Mouse (Mus musculus) heart, embryonic 12.5 days (tissue): ENCODE measurements around the gene Gm10309. TPM values are rescaled to one million over a fixed set of nuclear protein-coding genes. Genes with fewer than 3 reads are reported as not detected.

ENCODE experiments used
- ATAC-seq: fragments of 200-750 bp; cut with Nextera tagmentation; 2 replicates; pipeline ENCODE4 v1.8.0; 2017; ENCODE audit warnings: moderate TSS enrichment, moderate library complexity; ENCODE audit not compliant: insufficient number of reproducible peaks, low FRiP score
- H3K27ac ChIP-seq: fragments of 300-500 bp; sonication (generic); 2 replicates; pipeline ENCODE4 v1.5.1; 2016; ENCODE audit warnings: mild to moderate bottlenecking, moderate library complexity; ENCODE audit not compliant: poor library complexity, severe bottlenecking
- H3K27me3 ChIP-seq: fragments of 300-500 bp; sonication (generic); replicated peaks from 2 replicates; pipeline ENCODE4 v1.6.1; 2016; ENCODE audit warnings: mild to moderate bottlenecking, moderate library complexity
- H3K36me3 ChIP-seq: fragments of 300-500 bp; sonication (generic); 2 replicates; pipeline ENCODE4 v1.6.1; 2016; ENCODE audit warnings: mild to moderate bottlenecking, moderate library complexity
- H3K4me1 ChIP-seq: fragments of 300-500 bp; sonication (generic); replicated peaks from 2 replicates; pipeline ENCODE4 v1.6.1; 2016; ENCODE audit warnings: mild to moderate bottlenecking
- H3K4me2 ChIP-seq: fragments of 300-500 bp; sonication (generic); 2 replicates; pipeline ENCODE4 v1.6.1; 2016; ENCODE audit warnings: mild to moderate bottlenecking, moderate library complexity
- H3K4me3 ChIP-seq: fragments of 300-500 bp; sonication (generic); 2 replicates; pipeline ENCODE4 v1.5.1; 2016; ENCODE audit warnings: mild to moderate bottlenecking
- H3K9ac ChIP-seq: fragments of 300-500 bp; sonication (generic); 2 replicates; pipeline ENCODE4 v1.6.1; 2016; ENCODE audit warnings: mild to moderate bottlenecking, moderate library complexity
- H3K9me3 ChIP-seq: fragments of 300-500 bp; sonication (generic); replicated peaks from 2 replicates; pipeline ENCODE4 v1.6.1; 2016; ENCODE audit warnings: mild to moderate bottlenecking, moderate library complexity
- WGBS: fragments of 180-500 bp; shearing (Covaris S2); methylation state at CpG from one replicate; pipeline ENCODE4 v1.1.7; 2016; 5-methylcytosine and 5-hydroxymethylcytosine counted together
- polyA plus RNA-seq: library from polyadenylated mRNA; unstranded; fragments of >200 nt; fragmentation: Nextera tagmentation; extraction: Ambion mirVana; gene quantifications from 2 replicates; pipeline ENCODE4 v1.2.1, GENCODE M21; 2016

Gm10309 gene
- polyA plus RNA-seq, 1 experiment from 2014 or later = 0.38 TPM

GRCm38 (mm10) chr17:86458302-86458980, 46.6 kb downstream of the Gm10309 start:
- no peaks in the 10 kb centered on the region for H3K27me3 ChIP-seq
- no peak overlapping the region for H3K9ac ChIP-seq
- peaks cover 46% of the 10 kb centered on the region for H3K4me1 ChIP-seq
- H3K4me2 ChIP-seq = no peak overlapping the region
- H3K4me3 ChIP-seq = no peak overlapping the region
- no peak for ATAC-seq
- no peaks in the 10 kb centered on the region for H3K9me3 ChIP-seq
- no peaks in the 10 kb centered on the region for H3K36me3 ChIP-seq
- WGBS = 80% methylated on average over 11 of the region's 11 CpGs
- H3K27ac ChIP-seq = no peak overlapping the region

GRCm38 (mm10) chr17:86456512-86456911, 48.5 kb downstream of the Gm10309 start:
- Histone ChIP-seq H3K9me3 (no peaks in the 10 kb centered on the region), H3K4me2 (no peak overlapping the region), H3K36me3 (no peaks in the 10 kb centered on the region), H3K4me1 (peaks cover 51% of the 10 kb centered on the region), H3K27ac (0 out of 2 replicates have a peak overlapping the region, but pooled peaks have one; percentile 39), H3K9ac (no peak overlapping the region), H3K4me3 (no peak overlapping the region), H3K27me3 (no peaks in the 10 kb centered on the region)
- 41% methylated on average over 6 of the region's 6 CpGs for WGBS
- no peak for ATAC-seq

GRCm38 (mm10) chr17:86454351-86454706, 50.7 kb downstream of the Gm10309 start:
- H3K36me3 ChIP-seq = no peaks in the 10 kb centered on the region
- no peak overlapping the region for H3K9ac ChIP-seq
- H3K9me3 ChIP-seq = no peaks in the 10 kb centered on the region
- H3K4me2 ChIP-seq = no peak overlapping the region
- no peak overlapping the region for H3K27ac ChIP-seq
- peaks cover 40% of the 10 kb centered on the region for H3K4me1 ChIP-seq
- ATAC-seq = no peak
- WGBS = 86% methylated on average over 3 of the region's 3 CpGs
- H3K27me3 ChIP-seq = no peaks in the 10 kb centered on the region
- no peak overlapping the region for H3K4me3 ChIP-seq

- Histone ChIP-seq H3K4me2 (no peak overlapping the region), H3K27ac (no peak overlapping the region), H3K9ac (no peak overlapping the region), H3K4me1 (peaks cover 40% of the 10 kb centered on the region), H3K27me3 (no peaks in the 10 kb centered on the region), H3K4me3 (no peak overlapping the region), H3K9me3 (no peaks in the 10 kb centered on the region), H3K36me3 (no peaks in the 10 kb centered on the region)
- ATAC-seq = no peak
- 75% methylated on average over 14 of the region's 14 CpGs for WGBS
These were observed 51.2 kb downstream of the Gm10309 start for GRCm38 (mm10) chr17:86453673-86454350.

GRCm38 (mm10) chr17:86452934-86453333, 52.1 kb downstream of the Gm10309 start:
- Histone ChIP-seq H3K4me3 (no peak overlapping the region), H3K4me1 (peaks cover 40% of the 10 kb centered on the region), H3K4me2 (no peak overlapping the region), H3K36me3 (no peaks in the 10 kb centered on the region), H3K27ac (no peak overlapping the region), H3K9me3 (no peaks in the 10 kb centered on the region), H3K9ac (no peak overlapping the region), H3K27me3 (no peaks in the 10 kb centered on the region)
- ATAC-seq = no peak
- WGBS = 85% methylated on average over 4 of the region's 4 CpGs

Other genes starting within 250 kb of the Gm10309 start
- 7.2 and 9.6 TPM in 2 replicates for gene Epas1, start 248.5 kb upstream of the Gm10309 start, polyA plus RNA-seq